Mouse (Mus musculus): ENCODE results near the gene Slc35g2. TPM values are rescaled to one million over a fixed set of nuclear protein-coding genes. Genes with fewer than 3 reads are reported as not detected.
A peak's percentile ranks its signal among the peaks of the same experiment; 100 is the strongest.

The Slc35g2 gene
- polyA plus RNA-seq, 1 experiment from 2014 or later = 10.5 TPM

DNA sequence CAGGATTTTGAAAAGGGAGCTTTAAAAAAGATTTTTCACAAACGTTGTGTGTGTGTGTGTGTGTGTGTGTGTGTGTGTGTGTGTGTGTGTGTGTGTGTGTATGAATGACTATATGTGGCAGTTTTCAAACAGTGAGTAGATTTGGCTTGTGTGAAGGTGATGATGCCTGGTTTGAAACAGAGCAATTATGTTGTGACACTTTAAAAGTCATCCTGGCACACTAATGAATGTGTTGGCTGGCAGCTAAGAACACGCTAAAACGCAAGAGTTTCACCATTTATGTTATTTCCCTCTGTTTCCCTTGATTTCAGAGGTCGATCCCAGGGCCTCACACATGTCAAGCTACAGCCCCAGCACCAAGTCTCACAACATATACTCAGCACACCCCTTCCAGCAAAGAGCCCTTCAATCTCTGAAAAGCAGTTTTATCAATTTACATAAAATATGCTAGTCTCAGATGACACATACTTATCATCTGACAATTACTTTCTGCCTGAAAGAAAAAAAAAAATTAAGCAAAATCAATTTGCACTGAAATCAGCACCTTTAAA, 12.8 kb downstream of the Slc35g2 start:
- no peak overlapping the region for H3K4me3 ChIP-seq
- 78% methylated on average over 4 of the region's 4 CpGs for WGBS
- H3K9me3 ChIP-seq = no peaks in the 10 kb centered on the region
- H3K4me2 ChIP-seq = no peak overlapping the region
- no peak for ATAC-seq (ENCODE audit: extremely low read depth, insufficient number of reproducible peaks, low FRiP score, low TSS enrichment)
- 0 out of 2 replicates have a peak, but pooled peaks cover 4% of the 10 kb centered on the region for H3K4me1 ChIP-seq
- H3K27me3 ChIP-seq (replicated peaks) = no peaks in the 10 kb centered on the region
- H3K36me3 ChIP-seq = peaks cover 2% of the 10 kb centered on the region
- H3K27ac ChIP-seq (replicated peaks) = no peak overlapping the region
- no peak overlapping the region for H3K9ac ChIP-seq

DNA sequence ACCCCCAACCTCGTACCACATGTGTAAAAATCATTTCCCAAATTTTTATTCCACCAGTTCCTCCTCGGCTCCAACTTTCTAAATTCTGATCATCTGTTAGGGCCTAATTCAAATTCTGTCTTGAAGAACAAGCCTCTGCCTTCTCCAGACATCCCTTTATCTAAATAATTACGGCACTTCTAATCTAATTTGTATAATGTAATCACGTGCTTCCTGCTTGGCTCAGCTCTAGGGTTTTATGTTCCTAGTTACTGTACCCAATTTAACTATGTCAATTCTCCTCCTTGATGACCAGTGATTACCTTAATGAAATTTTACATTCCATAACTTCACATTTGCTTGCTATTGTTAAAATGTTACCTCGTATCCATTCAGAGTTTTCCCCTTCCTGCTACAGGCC, 15.2 kb downstream of the Slc35g2 start:
- no peak for ATAC-seq (ENCODE audit: extremely low read depth, insufficient number of reproducible peaks, low FRiP score, low TSS enrichment)
- 60% methylated on average over 5 of the region's 5 CpGs for WGBS

DNA sequence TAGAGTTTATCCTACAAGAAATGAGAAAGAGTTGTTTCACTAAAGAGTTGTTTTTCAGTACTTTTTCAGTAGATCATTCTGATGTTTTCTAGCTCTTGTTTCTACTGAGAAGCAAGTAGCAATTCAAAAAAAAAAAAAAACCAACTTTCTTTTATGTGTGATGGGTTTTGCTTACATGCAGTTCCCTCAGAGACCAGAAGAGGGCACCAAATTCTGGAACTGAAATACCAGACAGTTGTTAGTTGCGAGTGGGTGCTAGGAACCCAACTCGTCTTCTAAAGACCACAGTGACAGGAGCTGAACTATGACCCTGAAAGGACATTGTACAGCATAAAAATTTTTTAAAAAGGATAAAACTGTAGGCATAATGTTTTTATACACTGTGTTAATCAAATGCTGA, 22.6 kb downstream of the Slc35g2 start:
- H3K36me3 ChIP-seq = peaks cover 26% of the 10 kb centered on the region
- no peak for ATAC-seq (ENCODE audit: extremely low read depth, insufficient number of reproducible peaks, low FRiP score, low TSS enrichment)
- 90% methylated on average over 2 of the region's 2 CpGs for WGBS
- no peak overlapping the region for H3K9ac ChIP-seq
- H3K9me3 ChIP-seq = peaks cover 11% of the 10 kb centered on the region
- H3K4me1 ChIP-seq = peaks cover 22% of the 10 kb centered on the region
- no peak overlapping the region for H3K4me2 ChIP-seq
- no peak overlapping the region for H3K27ac ChIP-seq (replicated peaks)
- H3K27me3 ChIP-seq (replicated peaks) = no peaks in the 10 kb centered on the region
- no peak overlapping the region for H3K4me3 ChIP-seq

More for the DNA sequence above, 15.2 kb downstream of the Slc35g2 start:
- H3K9me3 ChIP-seq = no peaks in the 10 kb centered on the region
- no peaks in the 10 kb centered on the region for H3K27me3 ChIP-seq (replicated peaks)
- H3K4me2 ChIP-seq = no peak overlapping the region
- 0 out of 2 replicates have a peak, but pooled peaks cover 4% of the 10 kb centered on the region for H3K4me1 ChIP-seq
- no peak overlapping the region for H3K27ac ChIP-seq (replicated peaks)
- no peak overlapping the region for H3K9ac ChIP-seq
- H3K36me3 ChIP-seq = peaks cover 13% of the 10 kb centered on the region
- H3K4me3 ChIP-seq = no peak overlapping the region

GRCm38 (mm10) chr9:100546594-100546910, 24.3 kb downstream of the Slc35g2 start:
- peak overlapping the region; percentile 78 for H3K4me3 ChIP-seq
- no peaks in the 10 kb centered on the region for H3K27me3 ChIP-seq (replicated peaks)
- 11% methylated on average over 9 of the region's 9 CpGs for WGBS
- peaks cover 11% of the 10 kb centered on the region for H3K9me3 ChIP-seq
- H3K9ac ChIP-seq = peak overlapping the region; percentile 93
- peaks cover 15% of the 10 kb centered on the region for H3K36me3 ChIP-seq
- peak overlapping the region; percentile 87 for H3K4me2 ChIP-seq
- no peak for ATAC-seq (ENCODE audit: extremely low read depth, insufficient number of reproducible peaks, low FRiP score, low TSS enrichment)
- H3K4me1 ChIP-seq = peaks cover 24% of the 10 kb centered on the region
- H3K27ac ChIP-seq (replicated peaks) = peak overlapping the region; percentile 86

- peak within 1 kb of the TSS; percentile 91 for H3K27ac ChIP-seq (replicated peaks)
- no peaks in the 10 kb centered on the region for H3K27me3 ChIP-seq (replicated peaks)
- H3K9me3 ChIP-seq = peaks cover 11% of the 10 kb centered on the region
- H3K36me3 ChIP-seq = peaks cover 13% of the 10 kb centered on the region
- H3K4me3 ChIP-seq = peak within 1 kb of the TSS; percentile 78
- WGBS = under 1% methylated on average over 83 of the region's 93 CpGs
- peak; percentile 98 for ATAC-seq (ENCODE audit: extremely low read depth, insufficient number of reproducible peaks, low FRiP score, low TSS enrichment)
- H3K4me1 ChIP-seq = peaks cover 24% of the 10 kb centered on the region
- H3K9ac ChIP-seq = peak within 1 kb of the TSS; percentile 93
- peak within 1 kb of the TSS; percentile 87 for H3K4me2 ChIP-seq
These were observed 24.9 kb downstream of the Slc35g2 start, which contains the start of gene Nck1 for GRCm38 (mm10) chr9:100545715-100546593. Gene Nck1, minus strand, starts transcription at chr9:100546134.

- Histone ChIP-seq H3K4me2 (peak overlapping the region; percentile 87), H3K4me1 (peaks cover 24% of the 10 kb centered on the region), H3K27me3 (replicated peaks) (no peaks in the 10 kb centered on the region), H3K9me3 (peaks cover 11% of the 10 kb centered on the region), H3K27ac (replicated peaks) (peak overlapping the region; percentile 91), H3K36me3 (peaks cover 13% of the 10 kb centered on the region), H3K9ac (peak overlapping the region; percentile 93), H3K4me3 (peak overlapping the region; percentile 78)
- no peak for ATAC-seq (ENCODE audit: extremely low read depth, insufficient number of reproducible peaks, low FRiP score, low TSS enrichment)
- WGBS = 2% methylated on average over 37 of the region's 38 CpGs
These were observed 25.8 kb downstream of the Slc35g2 start for GRCm38 (mm10) chr9:100544948-100545714.

GRCm38 (mm10) chr9:100535618-100536262, 35.1 kb downstream of the Slc35g2 start:
- no peaks in the 10 kb centered on the region for H3K27me3 ChIP-seq (replicated peaks)
- no peak overlapping the region for H3K9ac ChIP-seq
- H3K4me1 ChIP-seq = peaks cover 25% of the 10 kb centered on the region
- WGBS = 84% methylated on average over 2 of the region's 2 CpGs
- no peaks in the 10 kb centered on the region for H3K36me3 ChIP-seq
- no peak overlapping the region for H3K4me2 ChIP-seq
- no peaks in the 10 kb centered on the region for H3K9me3 ChIP-seq
- ATAC-seq (ENCODE audit: extremely low read depth, insufficient number of reproducible peaks, low FRiP score, low TSS enrichment) = no peak
- no peak overlapping the region for H3K27ac ChIP-seq (replicated peaks)
- H3K4me3 ChIP-seq = no peak overlapping the region

DNA sequence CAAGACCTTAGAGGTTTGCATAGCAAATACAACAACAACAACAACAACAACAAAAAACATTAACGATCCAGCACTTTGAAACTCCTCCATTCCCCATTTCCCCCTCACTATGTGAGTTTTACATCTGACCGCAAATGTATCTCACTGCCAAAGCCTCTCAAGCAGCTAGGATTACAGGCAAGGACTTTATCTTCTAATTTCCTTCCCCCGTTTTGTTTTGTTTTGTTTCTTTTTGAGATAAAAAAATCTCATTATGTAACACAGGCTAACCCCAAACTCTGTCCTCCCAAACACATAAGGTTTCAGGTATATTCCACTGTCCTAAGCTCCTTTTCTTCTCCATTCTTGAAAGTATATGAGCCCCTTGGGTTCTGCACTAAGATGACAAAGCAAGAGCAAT, 36.2 kb downstream of the Slc35g2 start:
- Histone ChIP-seq H3K4me2 (no peak overlapping the region), H3K4me3 (no peak overlapping the region), H3K27me3 (replicated peaks) (no peaks in the 10 kb centered on the region), H3K9me3 (no peaks in the 10 kb centered on the region), H3K27ac (replicated peaks) (no peak overlapping the region), H3K36me3 (no peaks in the 10 kb centered on the region), H3K4me1 (peaks cover 31% of the 10 kb centered on the region), H3K9ac (no peak overlapping the region)
- 72% methylated on average over 3 of the region's 3 CpGs for WGBS
- ATAC-seq (ENCODE audit: extremely low read depth, insufficient number of reproducible peaks, low FRiP score, low TSS enrichment) = no peak

- H3K36me3 ChIP-seq = peaks cover 10% of the 10 kb centered on the region
- H3K27me3 ChIP-seq (replicated peaks) = no peaks in the 10 kb centered on the region
- no peak overlapping the region for H3K27ac ChIP-seq (replicated peaks)
- H3K4me1 ChIP-seq = peaks cover 31% of the 10 kb centered on the region
- H3K4me3 ChIP-seq = no peak overlapping the region
- peaks cover 7% of the 10 kb centered on the region for H3K9me3 ChIP-seq
- H3K9ac ChIP-seq = no peak overlapping the region
- no peak overlapping the region for H3K4me2 ChIP-seq
- WGBS = 53% methylated on average over 3 of the region's 3 CpGs
- ATAC-seq (ENCODE audit: extremely low read depth, insufficient number of reproducible peaks, low FRiP score, low TSS enrichment) = no peak
These were observed 37.9 kb downstream of the Slc35g2 start for GRCm38 (mm10) chr9:100532847-100533505.

- Histone ChIP-seq H3K27me3 (replicated peaks) (no peaks in the 10 kb centered on the region), H3K9ac (no peak overlapping the region), H3K36me3 (peaks cover 10% of the 10 kb centered on the region), H3K4me3 (no peak overlapping the region), H3K27ac (replicated peaks) (no peak overlapping the region), H3K9me3 (peaks cover 7% of the 10 kb centered on the region), H3K4me2 (no peak overlapping the region), H3K4me1 (peaks cover 29% of the 10 kb centered on the region)
- ATAC-seq (ENCODE audit: extremely low read depth, insufficient number of reproducible peaks, low FRiP score, low TSS enrichment) = no peak
- WGBS = 52% methylated on average over 1 of the region's 1 CpGs
These were observed 39.6 kb downstream of the Slc35g2 start for GRCm38 (mm10) chr9:100531296-100531695.
